Mouse (Mus musculus) bone marrow, adult 2 months (tissue): ENCODE data around the gene Tspan18. TPM values are rescaled to one million over a fixed set of nuclear protein-coding genes. Genes with fewer than 3 reads are reported as not detected.

Experiments
- H3K27ac ChIP-seq: fragments of 200-500 bp; 2 replicates; pipeline ENCODE4 v1.5.1; 2012; ENCODE audit warnings: low read depth, mild to moderate bottlenecking, control low read depth, inconsistent platforms, low read length; ENCODE audit not compliant: control insufficient read depth, poor library complexity, insufficient read depth
- H3K4me1 ChIP-seq: fragments of 200-500 bp; 2 replicates; pipeline ENCODE4 v1.6.1; 2011; ENCODE audit warnings: low read length; ENCODE audit not compliant: control insufficient read depth, insufficient read depth
- H3K4me3 ChIP-seq: fragments of 200-500 bp; replicated peaks from 2 replicates; pipeline ENCODE3; 2011; ENCODE audit warnings: mild to moderate bottlenecking, low read depth, low read length, control low read depth; ENCODE audit not compliant: control insufficient read depth
- CTCF ChIP-seq: fragments of 200-500 bp; IDR thresholded peaks from 2 replicates; pipeline ENCODE4 v1.5.1; 2011; ENCODE audit warnings: low read length, control low read depth; ENCODE audit not compliant: control insufficient read depth, insufficient read depth
- POLR2A ChIP-seq: fragments of 200-500 bp; IDR thresholded peaks from 2 replicates; pipeline ENCODE4 v1.6.1; 2011; ENCODE audit warnings: low read depth, mild to moderate bottlenecking, control low read depth, low read length, borderline replicate concordance; ENCODE audit not compliant: control insufficient read depth
- WGBS: fragments of 180-500 bp; shearing (Covaris S2); methylation state at CpG from one replicate; pipeline ENCODE4 v1.1.7; 2018; 5-methylcytosine and 5-hydroxymethylcytosine counted together
- polyA plus RNA-seq: library from polyadenylated mRNA; stranded (reverse); fragments of >200 nt; gene quantifications from 2 replicates; pipeline ENCODE4 v1.2.4, GENCODE M21; 2011; ENCODE audit warnings: low replicate concordance; ENCODE audit not compliant: missing spikeins, insufficient read depth, insufficient read length

Tspan18 gene
- polyA plus RNA-seq, 1 experiment, result 0.52 TPM

DNA sequence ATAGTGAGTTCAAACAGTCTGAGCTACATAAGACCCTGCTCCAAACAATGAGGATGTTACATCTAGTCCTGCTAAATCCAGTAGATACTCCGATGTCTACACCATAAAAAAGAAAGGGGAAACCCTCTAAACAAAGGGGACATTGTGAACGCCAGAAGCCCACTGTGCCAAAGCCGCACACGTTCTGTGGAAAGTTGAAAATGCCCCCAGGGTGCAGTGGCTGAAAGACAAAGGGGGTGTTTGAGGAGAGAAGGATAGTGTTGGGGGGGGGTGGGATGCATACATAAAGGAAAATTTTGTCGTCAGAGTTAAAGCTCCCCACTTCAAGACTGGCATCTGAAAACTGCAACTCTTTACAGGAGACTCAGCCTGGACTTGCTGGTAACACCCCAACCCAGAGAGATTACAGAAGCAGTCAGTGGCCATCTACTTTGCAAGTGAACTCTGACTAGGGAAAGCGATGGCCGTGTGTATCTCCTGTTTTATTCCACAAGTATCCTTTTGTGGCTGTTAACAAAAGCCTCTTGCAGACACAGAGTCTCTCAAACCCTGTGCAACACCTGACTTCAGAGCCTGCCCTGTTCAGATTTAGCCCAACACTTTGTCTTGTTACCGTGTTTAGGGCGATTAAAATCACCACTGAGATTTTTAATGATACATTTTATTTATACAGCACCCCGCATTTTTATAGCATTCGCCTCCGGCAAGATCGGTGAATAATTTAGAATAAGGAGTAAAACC is 42.9 kb downstream of the Tspan18 start:
- WGBS, result 85% methylated on average over 13 of the region's 13 CpGs
- H3K27ac ChIP-seq, result no peak overlapping the region
- TF ChIP-seq POLR2A (no peak), CTCF (no peak)
- H3K4me1 ChIP-seq, result no peaks in the 10 kb centered on the region
- H3K4me3 ChIP-seq, result no peak overlapping the region

- H3K4me3 ChIP-seq, result no peak overlapping the region
- H3K4me1 ChIP-seq, result no peaks in the 10 kb centered on the region
- 79% methylated on average over 7 of the region's 7 CpGs for WGBS
- no peak overlapping the region for H3K27ac ChIP-seq
- TF ChIP-seq CTCF (no peak), POLR2A (no peak)
Measured at GRCm38 (mm10) chr2:93290345-93291118, 43.8 kb downstream of the Tspan18 start.

- Histone ChIP-seq H3K4me1 (no peaks in the 10 kb centered on the region), H3K27ac (no peak overlapping the region), H3K4me3 (no peak overlapping the region)
- 76% methylated on average over 10 of the region's 10 CpGs for WGBS
- TF ChIP-seq CTCF (no peak), POLR2A (no peak)
Measured at GRCm38 (mm10) chr2:93289161-93289560, 45.1 kb downstream of the Tspan18 start.

DNA sequence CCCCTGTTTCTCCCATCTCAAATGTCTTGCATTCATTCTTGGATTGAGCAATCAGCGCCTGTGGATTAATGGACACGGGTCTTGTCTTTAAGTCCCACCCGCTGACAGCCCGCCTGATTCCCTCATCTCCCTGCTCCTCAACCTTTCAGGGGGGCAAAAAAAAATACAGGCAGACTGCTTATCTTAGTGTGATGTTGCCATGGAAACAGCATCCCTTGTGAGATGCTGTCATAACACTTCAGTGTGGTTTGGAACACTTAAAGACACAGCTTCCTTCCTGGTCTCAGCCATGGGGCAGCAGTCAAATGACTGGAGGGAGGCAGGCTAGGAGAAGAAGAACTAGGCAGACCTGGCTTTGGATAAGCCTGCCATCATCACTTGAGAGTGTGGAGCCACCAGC is 47.0 kb downstream of the Tspan18 start:
- 53% methylated on average over 4 of the region's 4 CpGs for WGBS
- Histone ChIP-seq H3K4me3 (no peak overlapping the region), H3K27ac (no peak overlapping the region), H3K4me1 (no peaks in the 10 kb centered on the region)
- TF ChIP-seq CTCF (no peak), POLR2A (no peak)

DNA sequence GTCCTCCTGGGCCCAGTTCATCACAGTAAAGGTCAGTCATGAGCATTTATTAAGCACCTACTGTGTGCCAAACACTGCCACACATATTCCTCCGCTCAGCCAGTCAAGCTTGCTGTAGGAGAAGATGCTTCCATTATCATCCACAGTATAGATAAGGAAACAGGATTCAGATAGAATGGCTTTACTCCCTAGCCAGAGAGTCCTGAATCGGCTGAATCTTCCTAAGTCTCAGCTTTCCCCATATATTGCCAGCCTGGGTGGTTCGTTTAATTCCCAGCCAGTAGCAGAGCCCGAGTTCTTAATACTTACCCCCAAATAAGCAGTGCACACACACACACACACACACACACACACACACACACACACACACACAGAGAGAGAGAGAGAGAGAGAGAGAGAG is 47.6 kb downstream of the Tspan18 start:
- 50% methylated on average over 4 of the region's 4 CpGs for WGBS
- TF ChIP-seq POLR2A, result no peak
- TF ChIP-seq CTCF, result no peak

DNA sequence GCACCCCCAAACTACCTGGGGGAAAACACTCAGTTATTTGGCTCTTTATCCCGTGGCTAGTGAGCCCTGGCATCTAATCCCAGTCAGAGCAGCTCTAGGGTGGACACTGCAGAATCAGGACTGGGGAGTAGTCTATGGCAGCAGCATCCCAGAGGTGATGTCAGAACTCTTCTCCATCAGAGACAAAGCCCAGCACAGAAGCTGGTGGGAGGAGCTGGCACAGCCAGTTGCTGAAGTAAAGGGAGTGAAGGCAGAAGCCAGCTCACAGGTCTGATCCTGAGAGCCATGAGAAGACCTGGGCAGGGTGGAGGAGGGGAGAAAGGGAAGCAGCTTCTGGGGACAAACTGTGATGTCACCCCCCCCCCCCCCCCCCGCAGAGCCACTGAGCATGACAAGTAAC is 48.0 kb downstream of the Tspan18 start:
- WGBS, result 36% methylated on average over 2 of the region's 2 CpGs
- no peak overlapping the region for H3K27ac ChIP-seq
- TF ChIP-seq POLR2A, result no peak
- H3K4me3 ChIP-seq, result no peak overlapping the region
- H3K4me1 ChIP-seq, result no peaks in the 10 kb centered on the region

More for the DNA sequence above, 47.6 kb downstream of the Tspan18 start:
- no peak overlapping the region for H3K4me3 ChIP-seq
- no peaks in the 10 kb centered on the region for H3K4me1 ChIP-seq
- no peak overlapping the region for H3K27ac ChIP-seq

DNA sequence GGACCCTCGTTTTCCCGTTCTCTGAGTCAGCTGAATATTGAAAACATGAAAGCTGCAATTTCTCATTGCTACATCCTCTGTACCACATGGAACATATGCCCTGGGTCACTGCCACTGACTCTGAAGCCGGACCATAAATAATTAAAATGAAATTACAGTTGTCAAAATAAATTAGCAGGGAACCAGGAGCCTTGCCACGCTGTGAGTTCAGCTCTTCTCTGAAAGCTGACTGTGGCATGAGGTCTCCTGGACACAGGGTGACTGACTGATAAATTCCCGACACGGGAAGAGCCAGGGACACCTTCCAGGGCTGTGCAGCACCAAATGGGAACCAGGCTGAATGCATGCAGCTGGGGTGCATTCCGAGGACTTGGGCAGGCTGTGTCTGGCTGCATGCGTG is 48.5 kb downstream of the Tspan18 start:
- no peak for TF ChIP-seq POLR2A
- TF ChIP-seq CTCF, result no peak
- 73% methylated on average over 8 of the region's 8 CpGs for WGBS
- H3K4me1 ChIP-seq, result no peaks in the 10 kb centered on the region

GRCm38 (mm10) chr2:93284625-93285024 is 49.7 kb downstream of the Tspan18 start:
- WGBS, result 79% methylated on average over 2 of the region's 2 CpGs
- TF ChIP-seq POLR2A (no peak), CTCF (no peak)
- no peaks in the 10 kb centered on the region for H3K4me1 ChIP-seq
- no peak overlapping the region for H3K27ac ChIP-seq
- H3K4me3 ChIP-seq, result no peak overlapping the region

More for the DNA sequence above, 48.5 kb downstream of the Tspan18 start:
- Histone ChIP-seq H3K4me3 (no peak overlapping the region), H3K27ac (no peak overlapping the region)
